Mouse (Mus musculus): ENCODE data around the gene Osbpl5. TPM values are rescaled to one million over a fixed set of nuclear protein-coding genes. Genes with fewer than 3 reads are reported as not detected.

The Osbpl5 gene
- polyA plus RNA-seq, 2 experiments from 2014 or later: 17.2 to 31.0 TPM

Other genes with a start within 250 kb of the Osbpl5 start
- 100 to 1,000 TPM; 288 to 395 TPM for gene Nap1l4, start 207.9 kb downstream of the Osbpl5 start, polyA plus RNA-seq (2017; shearing (Covaris generic))
- gene Cars, start 156.9 kb downstream of the Osbpl5 start, polyA plus RNA-seq (2017; shearing (Covaris generic)): 10 to 100 TPM; 29.5 to 51.5 TPM
- 100 to 1,000 TPM; 111 to 143 TPM for gene Tnfrsf26, start 128.3 kb downstream of the Osbpl5 start, polyA plus RNA-seq (2017; shearing (Covaris generic))
- 10 to 100 TPM; 17.4 to 22.8 TPM for gene Tnfrsf22, start 107.3 kb downstream of the Osbpl5 start, polyA plus RNA-seq (2017; shearing (Covaris generic))
- gene Tnfrsf23, start 71.1 kb downstream of the Osbpl5 start, polyA plus RNA-seq (2017; shearing (Covaris generic)): 1 to 10 TPM; 2.6 to 4.3 TPM
- gene Mrgprg, start 10.0 kb upstream of the Osbpl5 start, polyA plus RNA-seq (2017; shearing (Covaris generic)): not detected
- gene Mrgpre, start 27.5 kb upstream of the Osbpl5 start, polyA plus RNA-seq (2017; shearing (Covaris generic)): 10 to 100 TPM in 1 of 2 experiments, 1 to 10 TPM in 1; 5.7 to 11.7 TPM
- 10 to 100 TPM; 20.7 to 28.5 TPM for gene Nadsyn1, start 65.9 kb upstream of the Osbpl5 start, polyA plus RNA-seq (2017; shearing (Covaris generic))
- 10 to 100 TPM; 47.4 to 52.1 TPM for gene Dhcr7, start 66.2 kb upstream of the Osbpl5 start, polyA plus RNA-seq (2017; shearing (Covaris generic))
- not detected for gene Gm498, start 109.9 kb upstream of the Osbpl5 start, polyA plus RNA-seq (2017; shearing (Covaris generic))
- under 1 TPM in 1 of 2 experiments, not detected in 1; 0.05 TPM for gene Shank2, start 244.9 kb upstream of the Osbpl5 start, polyA plus RNA-seq (2017; shearing (Covaris generic))